Mouse (Mus musculus) urinary bladder, postnatal 25 days (tissue): ENCODE measurements around the gene Mrpl39.

Source experiments
- DNase-seq: peaks from one replicate; pipeline ENCODE4 v3.0.0; 2022; ENCODE audit warnings: low spot score

Gene Mrpl39

GRCm38 (mm10) chr16:84735166-84736105 lies at the start of gene Mrpl39:
Mrpl39 (minus strand) TSS chr16:84735742.
- DNase-seq: peak; percentile 99

GRCm38 (mm10) chr16:84784966-84785365 lies 49.4 kb upstream of the Mrpl39 start:
- no peak for DNase-seq

- no peak for DNase-seq
Measured at GRCm38 (mm10) chr16:84783279-84783678, 47.7 kb upstream of the Mrpl39 start.

- DNase-seq: no peak
Measured at GRCm38 (mm10) chr16:84779718-84780117, 44.2 kb upstream of the Mrpl39 start.

GRCm38 (mm10) chr16:84778861-84779630 lies 43.5 kb upstream of the Mrpl39 start:
- no peak for DNase-seq

GRCm38 (mm10) chr16:84778431-84778830 lies 42.9 kb upstream of the Mrpl39 start:
- no peak for DNase-seq

GRCm38 (mm10) chr16:84776089-84776784 lies 40.7 kb upstream of the Mrpl39 start:
- no peak for DNase-seq

- no peak for DNase-seq
Measured at GRCm38 (mm10) chr16:84775356-84775755, 39.8 kb upstream of the Mrpl39 start.

- DNase-seq: no peak
Measured at GRCm38 (mm10) chr16:84774761-84775231, 39.3 kb upstream of the Mrpl39 start.

GRCm38 (mm10) chr16:84774003-84774703 lies 38.6 kb upstream of the Mrpl39 start, which contains the start of gene Jam2:
Jam2 (plus strand) TSS chr16:84774123.
- DNase-seq: peak; percentile 10

GRCm38 (mm10) chr16:84773268-84773861 lies 37.8 kb upstream of the Mrpl39 start:
- no peak for DNase-seq

GRCm38 (mm10) chr16:84772496-84773267 lies 37.1 kb upstream of the Mrpl39 start:
- no peak for DNase-seq

GRCm38 (mm10) chr16:84771461-84771860 lies 35.9 kb upstream of the Mrpl39 start:
- DNase-seq: no peak

- no peak for DNase-seq
Measured at GRCm38 (mm10) chr16:84770891-84771290, 35.3 kb upstream of the Mrpl39 start.

- no peak for DNase-seq
Measured at GRCm38 (mm10) chr16:84769619-84770464, 34.3 kb upstream of the Mrpl39 start.

GRCm38 (mm10) chr16:84769182-84769581 lies 33.6 kb upstream of the Mrpl39 start:
- DNase-seq: no peak

GRCm38 (mm10) chr16:84767956-84768355 lies 32.4 kb upstream of the Mrpl39 start:
- DNase-seq: no peak

GRCm38 (mm10) chr16:84745721-84746306 lies 10.3 kb upstream of the Mrpl39 start:
- DNase-seq: no peak
